Mouse (Mus musculus) kidney, postnatal 4 days (tissue): ENCODE measurements around the gene Uqcrc2.
A peak's percentile ranks its signal among the peaks of the same experiment; 100 is the strongest.

ENCODE experiments used
- DNase-seq, 2 experiments: peaks; one replicate each; pipeline ENCODE4 v3.0.0; 2021; ENCODE audit warnings: mixed read lengths in 2 of 2

Gene Uqcrc2

GRCm38 (mm10) chr7:120690634-120691033 is 55.7 kb downstream of the Uqcrc2 start:
- peak in 1 of 2 experiments; percentile 27 for DNase-seq

GRCm38 (mm10) chr7:120693831-120694375 is 58.9 kb downstream of the Uqcrc2 start:
- DNase-seq: no peak

GRCm38 (mm10) chr7:120695196-120695595 is 60.2 kb downstream of the Uqcrc2 start:
- peak in 1 of 2 experiments; percentile 18 for DNase-seq

GRCm38 (mm10) chr7:120695641-120696040 is 60.7 kb downstream of the Uqcrc2 start:
- no peak for DNase-seq

- no peak for DNase-seq
Observed at GRCm38 (mm10) chr7:120696331-120696730, 61.4 kb downstream of the Uqcrc2 start.

- DNase-seq: no peak
Observed at GRCm38 (mm10) chr7:120699586-120699985, 64.6 kb downstream of the Uqcrc2 start.

GRCm38 (mm10) chr7:120703888-120704287 is 68.9 kb downstream of the Uqcrc2 start:
- DNase-seq: no peak
